Mouse (Mus musculus): Measurements from ENCODE around the gene Med23. TPM values are rescaled to one million over a fixed set of nuclear protein-coding genes. Genes with fewer than 3 reads are reported as not detected.

The Med23 gene
- polyA plus RNA-seq, 1 experiment, result 32.6 TPM

GRCm38 (mm10) chr10:24924296-24924695 is 54.5 kb downstream of the Med23 start:
- Histone ChIP-seq H3K4me1 (ENCODE audit: control insufficient read depth, insufficient read depth, low read length) (peaks cover 13% of the 10 kb centered on the region; the same call in 1 of the 2 replicates), H3K27ac (ENCODE audit: insufficient read depth, low read length) (no peak overlapping the region), H3K4me3 (ENCODE audit: insufficient read depth, low read length) (no peak overlapping the region)
- TF ChIP-seq CTCF (IDR thresholded peaks at IDR 0.05; ENCODE audit: borderline replicate concordance, insufficient read depth, low read length), result no peak
- TF ChIP-seq POLR2A (IDR thresholded peaks at IDR 0.05; ENCODE audit: low read depth, low read length), result no peak

GRCm38 (mm10) chr10:24926380-24926779 is 56.6 kb downstream of the Med23 start:
- H3K4me1 ChIP-seq (ENCODE audit: control insufficient read depth, insufficient read depth, low read length), result peaks cover 13% of the 10 kb centered on the region; the same call in 1 of the 2 replicates
- no peak overlapping the region for H3K4me3 ChIP-seq (ENCODE audit: insufficient read depth, low read length)
- TF ChIP-seq POLR2A (IDR thresholded peaks at IDR 0.05; ENCODE audit: low read depth, low read length), result no peak
- no peak for TF ChIP-seq CTCF (IDR thresholded peaks at IDR 0.05; ENCODE audit: borderline replicate concordance, insufficient read depth, low read length)
- no peak overlapping the region for H3K27ac ChIP-seq (ENCODE audit: insufficient read depth, low read length)

GRCm38 (mm10) chr10:24926962-24927720 is 57.4 kb downstream of the Med23 start, which contains the start of gene Arg1:
Arg1 (minus strand) TSS chr10:24927484.
- Histone ChIP-seq H3K27ac (ENCODE audit: insufficient read depth, low read length) (no peak within 1 kb of the TSS), H3K4me1 (ENCODE audit: control insufficient read depth, insufficient read depth, low read length) (peaks cover 13% of the 10 kb centered on the region), H3K4me3 (ENCODE audit: insufficient read depth, low read length) (no peak within 1 kb of the TSS)
- TF ChIP-seq CTCF (IDR thresholded peaks at IDR 0.05; ENCODE audit: borderline replicate concordance, insufficient read depth, low read length) (no peak), POLR2A (IDR thresholded peaks at IDR 0.05; ENCODE audit: low read depth, low read length) (no peak)

DNA sequence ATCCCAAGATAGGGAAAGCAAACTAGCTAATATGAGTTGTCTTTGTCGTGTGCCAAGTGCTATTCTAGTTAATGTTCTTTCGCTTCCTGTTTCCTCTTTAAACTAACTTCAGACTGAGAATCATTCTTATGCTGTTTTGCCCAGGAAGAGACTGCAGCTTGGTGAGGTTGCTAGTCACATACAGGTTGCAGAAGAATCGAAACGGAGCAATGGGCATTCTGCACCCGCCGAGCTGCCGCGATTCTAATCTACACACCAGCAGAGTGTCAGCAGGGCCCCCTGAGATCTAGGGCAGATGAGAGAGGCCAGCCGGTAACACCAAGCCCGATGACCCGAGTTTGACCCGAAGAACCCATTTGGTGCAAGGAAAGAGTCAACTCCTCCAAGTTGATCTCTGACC is 58.3 kb downstream of the Med23 start:
- no peak overlapping the region for H3K27ac ChIP-seq (ENCODE audit: insufficient read depth, low read length)
- H3K4me1 ChIP-seq (ENCODE audit: control insufficient read depth, insufficient read depth, low read length), result peaks cover 13% of the 10 kb centered on the region
- no peak overlapping the region for H3K4me3 ChIP-seq (ENCODE audit: insufficient read depth, low read length)
- no peak for TF ChIP-seq CTCF (IDR thresholded peaks at IDR 0.05; ENCODE audit: borderline replicate concordance, insufficient read depth, low read length)
- no peak for TF ChIP-seq POLR2A (IDR thresholded peaks at IDR 0.05; ENCODE audit: low read depth, low read length)

DNA sequence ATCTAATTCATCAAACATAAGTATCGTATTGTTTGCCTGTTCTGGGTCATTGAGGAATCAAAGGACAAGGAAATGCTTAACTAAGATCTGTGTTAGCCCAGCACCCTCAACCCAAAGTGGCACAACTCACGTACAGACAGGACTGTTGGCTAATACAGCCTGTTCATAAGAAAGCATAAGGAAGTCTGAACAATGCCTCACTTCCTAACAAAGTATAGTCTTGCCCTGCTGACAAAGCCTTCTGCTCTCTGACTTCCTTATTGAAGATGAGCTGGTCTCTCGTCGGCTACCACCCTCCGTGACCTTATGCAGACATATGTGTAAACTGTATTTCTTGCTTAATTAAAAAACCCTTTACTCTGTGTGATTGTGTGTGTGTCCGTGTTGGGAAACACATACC is 60.4 kb downstream of the Med23 start:
- H3K27ac ChIP-seq (ENCODE audit: insufficient read depth, low read length), result no peak overlapping the region

GRCm38 (mm10) chr10:24947871-24948270 is 78.1 kb downstream of the Med23 start:
- Histone ChIP-seq H3K27ac (ENCODE audit: insufficient read depth, low read length) (no peak overlapping the region), H3K4me3 (ENCODE audit: insufficient read depth, low read length) (no peak overlapping the region), H3K4me1 (ENCODE audit: control insufficient read depth, insufficient read depth, low read length) (peaks cover 3% of the 10 kb centered on the region; the same call in 1 of the 2 replicates)
- TF ChIP-seq CTCF (IDR thresholded peaks at IDR 0.05; ENCODE audit: borderline replicate concordance, insufficient read depth, low read length), result no peak
- no peak for TF ChIP-seq POLR2A (IDR thresholded peaks at IDR 0.05; ENCODE audit: low read depth, low read length)

More for the DNA sequence above, 60.4 kb downstream of the Med23 start:
- TF ChIP-seq CTCF (IDR thresholded peaks at IDR 0.05; ENCODE audit: borderline replicate concordance, insufficient read depth, low read length) (no peak), POLR2A (IDR thresholded peaks at IDR 0.05; ENCODE audit: low read depth, low read length) (no peak)
- no peak overlapping the region for H3K4me3 ChIP-seq (ENCODE audit: insufficient read depth, low read length)
- H3K4me1 ChIP-seq (ENCODE audit: control insufficient read depth, insufficient read depth, low read length), result peaks cover 5% of the 10 kb centered on the region

DNA sequence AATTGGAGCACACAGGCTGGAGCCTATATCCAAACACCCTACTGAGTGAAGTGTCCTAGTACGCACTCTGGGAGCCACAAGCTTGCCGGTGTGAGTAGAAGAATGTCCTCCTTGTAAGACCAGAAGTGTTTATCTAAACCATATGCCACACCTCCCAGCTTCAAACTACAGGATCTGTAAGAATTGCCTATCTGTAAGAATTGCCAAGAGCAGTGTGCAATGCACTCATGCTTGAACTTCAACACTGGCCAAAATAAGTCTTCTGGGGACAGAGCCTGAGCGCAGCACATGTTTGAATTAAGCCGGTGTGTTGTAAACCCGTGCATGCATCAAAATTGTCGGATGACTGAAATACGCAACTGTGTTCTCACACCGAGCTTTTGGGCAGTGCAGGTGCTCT is 78.5 kb downstream of the Med23 start:
- no peak for TF ChIP-seq CTCF (IDR thresholded peaks at IDR 0.05; ENCODE audit: borderline replicate concordance, insufficient read depth, low read length)
- TF ChIP-seq POLR2A (IDR thresholded peaks at IDR 0.05; ENCODE audit: low read depth, low read length), result no peak
- peaks cover 3% of the 10 kb centered on the region; the same call in 1 of the 2 replicates for H3K4me1 ChIP-seq (ENCODE audit: control insufficient read depth, insufficient read depth, low read length)
- H3K4me3 ChIP-seq (ENCODE audit: insufficient read depth, low read length), result no peak overlapping the region
- no peak overlapping the region for H3K27ac ChIP-seq (ENCODE audit: insufficient read depth, low read length)

GRCm38 (mm10) chr10:24950223-24950622 is 80.4 kb downstream of the Med23 start:
- no peak overlapping the region for H3K27ac ChIP-seq (ENCODE audit: insufficient read depth, low read length)
- TF ChIP-seq CTCF (IDR thresholded peaks at IDR 0.05; ENCODE audit: borderline replicate concordance, insufficient read depth, low read length) (no peak), POLR2A (IDR thresholded peaks at IDR 0.05; ENCODE audit: low read depth, low read length) (no peak)
- H3K4me3 ChIP-seq (ENCODE audit: insufficient read depth, low read length), result no peak overlapping the region
- peaks cover 3% of the 10 kb centered on the region; the same call in 1 of the 2 replicates for H3K4me1 ChIP-seq (ENCODE audit: control insufficient read depth, insufficient read depth, low read length)

DNA sequence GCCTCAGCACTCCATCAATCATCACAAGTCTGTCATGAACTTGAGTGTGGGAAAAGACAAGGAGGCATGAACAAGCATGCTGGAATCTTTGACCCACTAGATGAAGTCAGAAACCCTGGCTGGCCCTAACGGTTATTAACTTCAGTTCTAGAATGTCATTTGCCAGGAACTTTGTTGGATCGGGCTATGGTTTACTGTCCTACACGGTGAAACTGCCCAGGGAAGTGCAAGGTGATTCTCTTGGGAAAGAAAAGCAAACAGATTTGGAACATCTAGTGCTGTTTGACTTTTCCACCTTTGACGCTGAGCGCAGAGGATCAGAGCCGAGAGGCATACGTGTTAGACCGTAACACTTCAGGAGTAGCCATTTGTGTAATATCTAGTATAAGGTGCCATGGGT is 81.8 kb downstream of the Med23 start:
- H3K27ac ChIP-seq (ENCODE audit: insufficient read depth, low read length), result no peak overlapping the region
- H3K4me3 ChIP-seq (ENCODE audit: insufficient read depth, low read length), result no peak overlapping the region
- H3K4me1 ChIP-seq (ENCODE audit: control insufficient read depth, insufficient read depth, low read length), result peaks cover 3% of the 10 kb centered on the region; the same call in 1 of the 2 replicates
- TF ChIP-seq CTCF (IDR thresholded peaks at IDR 0.05; ENCODE audit: borderline replicate concordance, insufficient read depth, low read length) (no peak), POLR2A (IDR thresholded peaks at IDR 0.05; ENCODE audit: low read depth, low read length) (no peak)

DNA sequence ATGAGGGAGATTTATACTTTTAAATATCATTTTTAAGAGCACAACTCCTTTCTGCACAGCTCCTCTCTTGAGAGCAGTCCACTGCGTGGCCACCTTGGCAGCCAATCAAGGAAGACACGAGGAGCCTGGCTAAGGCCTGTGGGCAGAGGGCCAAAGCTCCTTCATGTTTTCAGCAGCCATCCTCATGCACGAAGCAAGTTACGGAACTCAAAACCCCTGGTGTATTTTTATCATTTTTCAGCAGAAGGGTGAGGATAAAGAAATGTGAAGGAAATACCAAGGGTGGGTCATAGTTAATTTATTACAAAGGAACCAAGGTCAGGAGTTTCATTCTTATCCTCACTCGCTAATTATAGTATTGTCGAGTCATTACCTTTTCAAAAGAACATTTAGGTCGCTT is 82.8 kb downstream of the Med23 start:
- H3K27ac ChIP-seq (ENCODE audit: insufficient read depth, low read length), result no peak overlapping the region
- peaks cover 3% of the 10 kb centered on the region; the same call in 1 of the 2 replicates for H3K4me1 ChIP-seq (ENCODE audit: control insufficient read depth, insufficient read depth, low read length)
- TF ChIP-seq CTCF (IDR thresholded peaks at IDR 0.05; ENCODE audit: borderline replicate concordance, insufficient read depth, low read length) (no peak), POLR2A (IDR thresholded peaks at IDR 0.05; ENCODE audit: low read depth, low read length) (no peak)
- no peak overlapping the region for H3K4me3 ChIP-seq (ENCODE audit: insufficient read depth, low read length)

All from embryonic fibroblast, embryonic 13.5 days (primary cell).